Mouse (Mus musculus): Measurements from ENCODE around the gene Taf8. TPM values are rescaled to one million over a fixed set of nuclear protein-coding genes. Genes with fewer than 3 reads are reported as not detected.

Taf8 gene
- total and polyA plus RNA-seq, 3 experiments = 15.2 to 25.7 TPM; not detected in 1

DNA sequence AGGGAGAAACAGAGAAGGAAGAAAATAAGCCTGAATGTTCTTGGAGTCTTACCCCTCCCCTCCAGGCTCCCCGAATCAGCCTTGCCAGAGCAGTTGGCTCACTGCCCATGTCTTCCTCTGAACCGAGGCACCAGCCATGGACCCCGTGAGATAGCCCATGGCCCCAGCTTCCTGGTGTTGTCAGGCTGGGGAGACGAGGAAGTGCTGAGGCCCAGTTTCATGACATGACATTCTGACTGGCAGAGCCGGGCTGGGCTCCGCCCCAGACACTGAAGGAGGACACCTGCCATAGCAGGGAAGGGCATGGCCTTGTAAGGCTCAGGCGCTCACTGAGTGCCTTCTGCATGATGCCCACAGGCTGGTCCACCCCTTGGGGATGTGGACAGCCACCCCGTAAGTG lies 47.4 kb downstream of the Taf8 start:
- TF ChIP-seq POLR2AphosphoS5 (IDR thresholded peaks at IDR 0.05; ENCODE audit: borderline replicate concordance, low read depth, low read length) (no peak), EP300 (IDR thresholded peaks at IDR 0.05; ENCODE audit: low read depth in 1 of 2, low read length in 2 of 2) (peak in 1 of 2 experiments; percentile 46; a peak in 3 of 4 replicates), GATA1 (IDR thresholded peaks at IDR 0.05; ENCODE audit: low read depth, low read length) (peak; percentile 21; the same call in 1 of the 2 replicates), MAZ (IDR thresholded peaks at IDR 0.05; ENCODE audit: low read depth, low read length) (peak; percentile 51; the same call in 1 of the 2 replicates), ETS1 (IDR thresholded peaks at IDR 0.05; ENCODE audit: low read depth, low read length) (peak; percentile 26; the same call in 1 of the 2 replicates), MYB (IDR thresholded peaks at IDR 0.05; ENCODE audit: low read depth, low read length) (no peak), GABPA (IDR thresholded peaks at IDR 0.05; ENCODE audit: low read depth, low read length) (no peak), TBP (IDR thresholded peaks at IDR 0.05; ENCODE audit: low read depth, low read length) (0 out of 2 replicates have a peak, but pooled peaks have one; percentile 33), NELFE (IDR thresholded peaks at IDR 0.05; ENCODE audit: low read depth, low read length) (no peak), ELF1 (IDR thresholded peaks at IDR 0.05; ENCODE audit: low read depth, low read length) (peak; percentile 84), MYC (IDR thresholded peaks at IDR 0.05; ENCODE audit: low read depth, low read length) (0 out of 2 replicates have a peak, but pooled peaks have one; percentile 44), RCOR1 (IDR thresholded peaks at IDR 0.05; ENCODE audit: low read depth, low read length) (no peak; the same call in 1 of the 2 replicates), TAL1 (IDR thresholded peaks at IDR 0.05; ENCODE audit: low read length) (peak; percentile 19; the same call in 1 of the 2 replicates), CTCF (IDR thresholded peaks at IDR 0.05 in 2 of 3, conservative IDR thresholded peaks at IDR 0.05 in 1 of 3; ENCODE audit: control insufficient read depth in 1 of 3, insufficient read depth in 1 of 3, low read depth in 2 of 3, low read length in 3 of 3, poor library complexity in 1 of 3, severe bottlenecking in 1 of 3) (no peak), ZNF384 (IDR thresholded peaks at IDR 0.05; ENCODE audit: low read depth, low read length) (no peak), ZC3H11A (IDR thresholded peaks at IDR 0.05; ENCODE audit: low read depth, low read length) (no peak), HCFC1 (IDR thresholded peaks at IDR 0.05; ENCODE audit: low read depth, low read length) (0 out of 2 replicates have a peak, but pooled peaks have one; percentile 45), MAFK (IDR thresholded peaks at IDR 0.05; ENCODE audit: borderline replicate concordance, low read depth, low read length) (no peak), NRF1 (IDR thresholded peaks at IDR 0.05; ENCODE audit: insufficient read depth, low read depth, low read length, poor library complexity, severe bottlenecking) (no peak), SIN3A (IDR thresholded peaks at IDR 0.05; ENCODE audit: low read length) (peak; percentile 40), CHD1 (IDR thresholded peaks at IDR 0.05; ENCODE audit: low read depth, low read length) (no peak), TCF12 (IDR thresholded peaks at IDR 0.05; ENCODE audit: low read depth, low read length) (0 out of 2 replicates have a peak, but pooled peaks have one; percentile 22), POLR2A (IDR thresholded peaks at IDR 0.05; ENCODE audit: control insufficient read depth in 1 of 2, insufficient read depth in 1 of 2, low read depth in 1 of 2, low read length in 2 of 2, poor library complexity in 1 of 2) (peak in 1 of 2 experiments; percentile 49; a peak in 1 of 4 replicates)
- Histone ChIP-seq H3K4me3 (ENCODE audit: control insufficient read depth in 1 of 2, insufficient read depth in 1 of 2, low read depth in 2 of 2, low read length in 2 of 2) (peak overlapping the region; percentile 5 to 26; a peak in 2 of 4 replicates), H3K4me1 (ENCODE audit: control insufficient read depth in 1 of 2, insufficient read depth in 2 of 2, low read length in 2 of 2) (peaks cover 6 to 23% of the 10 kb centered on the region in 2 experiments), H3K27me3 (ENCODE audit: control insufficient read depth in 1 of 2, insufficient read depth in 2 of 2, low read length in 2 of 2) (no peaks in the 10 kb centered on the region), H3K27ac (ENCODE audit: control insufficient read depth, low read depth, low read length) (0 out of 2 replicates have a peak overlapping the region, but pooled peaks have one; percentile 21), H3K79me2 (ENCODE audit: control insufficient read depth, insufficient read depth, low read length, poor library complexity) (no peaks in the 10 kb centered on the region), H3K9me3 (replicated peaks; ENCODE audit: insufficient read depth, low read length) (no peaks in the 10 kb centered on the region), H3K36me3 (ENCODE audit: control insufficient read depth in 1 of 2, insufficient read depth in 2 of 2, low read length in 2 of 2) (peaks cover 0 to 4% of the 10 kb centered on the region in 2 experiments; a peak in 1 of 4 replicates), H3K9ac (ENCODE audit: control insufficient read depth, low read depth, low read length, poor library complexity, severe bottlenecking) (peak overlapping the region; percentile 4; the same call in 1 of the 2 replicates)
- DNase-seq (ENCODE audit: low read depth, low spot score) = peak; percentile 91
